Mouse (Mus musculus): ENCODE measurements around the gene Gm9821.

DNA sequence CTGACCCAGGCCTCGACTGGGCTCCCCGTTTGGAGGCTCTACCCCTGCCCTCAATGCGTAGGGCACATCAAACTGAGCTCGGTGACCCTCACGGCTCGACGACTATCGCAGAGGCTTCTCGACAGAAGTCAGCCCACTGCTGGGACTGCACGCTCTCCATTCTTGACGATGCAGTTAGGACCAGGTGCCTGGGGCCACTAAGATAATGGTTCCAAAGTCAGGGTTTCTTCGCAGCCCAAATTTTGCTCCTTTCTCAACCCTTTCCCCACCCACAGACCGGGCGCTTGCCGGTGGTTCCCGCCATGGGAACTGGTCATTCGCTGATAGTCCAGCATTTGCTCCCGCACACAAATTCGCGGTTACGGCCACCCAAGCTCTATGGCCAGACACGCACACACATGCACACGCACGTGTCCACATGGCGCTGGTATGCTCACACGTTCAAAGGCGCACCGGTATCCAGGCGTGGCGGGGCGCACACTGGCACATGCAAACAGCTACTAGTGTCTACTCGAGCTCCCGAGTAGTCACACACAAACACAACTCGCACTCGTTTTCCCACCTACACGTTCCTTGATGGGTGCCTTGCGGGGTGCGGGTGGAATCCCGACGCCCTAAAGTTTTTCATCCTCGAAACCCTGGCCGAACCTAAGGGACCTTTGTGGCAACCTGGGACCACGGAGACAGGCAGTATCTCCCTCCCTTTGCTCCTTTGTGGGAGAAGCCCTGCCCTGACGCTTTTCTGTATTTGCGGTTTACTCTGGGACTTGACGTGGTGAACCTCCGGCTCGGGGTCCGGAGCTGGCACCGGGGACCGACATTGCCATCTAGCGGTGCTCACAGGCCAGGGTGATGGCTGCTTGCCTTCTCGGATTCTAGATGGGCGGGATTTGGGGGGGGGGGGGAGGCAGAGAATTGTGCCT lies 21.8 kb upstream of the Gm9821 start:
- TF ChIP-seq CTCF (IDR thresholded peaks at IDR 0.05; ENCODE audit: low read depth, low read length) (peak; percentile 84), POLR2A (IDR thresholded peaks at IDR 0.05; ENCODE audit: extremely low read depth, insufficient read depth, low read length) (no peak)

Measured in liver, adult 2 months (tissue).